Mouse (Mus musculus) heart, adult 8-10 months (tissue): Measurements from ENCODE around the gene Agrp. TPM values are rescaled to one million over a fixed set of nuclear protein-coding genes. Genes with fewer than 3 reads are reported as not detected.
A peak's percentile ranks its signal among the peaks of the same experiment; 100 is the strongest.

ENCODE experiments used
- DNase-seq: peaks from one replicate; pipeline ENCODE4 v3.0.0; 2022; ENCODE audit warnings: low spot score
- total RNA-seq, 4 experiments: library from RNA; stranded (reverse); gene quantifications; 2 replicates each; pipeline ENCODE4 v1.2.4; 2022

Agrp gene
- total RNA-seq: not detected

DNA sequence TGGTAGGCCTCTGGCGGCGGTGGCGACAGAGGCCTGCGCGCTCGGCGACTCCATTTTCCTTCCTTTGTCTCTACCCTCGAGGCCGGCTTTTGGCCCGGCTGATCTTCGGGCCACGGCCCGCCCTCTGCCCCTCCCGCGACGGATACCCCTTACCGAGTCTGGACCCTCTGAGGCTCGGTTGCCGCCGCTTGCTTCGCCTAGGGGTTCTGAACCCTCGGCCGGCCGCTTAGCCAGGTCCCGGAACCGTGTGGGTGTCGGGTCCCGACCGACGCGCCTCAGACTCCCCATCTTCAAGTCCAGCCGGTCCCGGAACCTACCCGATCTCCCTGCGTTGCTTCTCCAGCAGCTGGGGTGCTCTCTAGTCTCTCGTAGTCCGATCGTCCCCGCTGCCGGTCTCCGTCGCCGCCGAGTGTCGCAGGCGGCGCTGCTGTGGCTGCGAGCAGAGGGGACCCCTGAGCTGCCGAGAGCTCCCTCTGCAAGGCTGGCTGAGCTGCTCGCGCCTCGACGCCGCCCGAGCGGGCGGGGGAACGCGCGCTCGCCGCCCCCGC, at the start of gene Agrp:
TSS of gene Agrp (minus strand) at position 431 of the 548 bp plus-strand sequence.
- DNase-seq: peak; percentile 50

DNA sequence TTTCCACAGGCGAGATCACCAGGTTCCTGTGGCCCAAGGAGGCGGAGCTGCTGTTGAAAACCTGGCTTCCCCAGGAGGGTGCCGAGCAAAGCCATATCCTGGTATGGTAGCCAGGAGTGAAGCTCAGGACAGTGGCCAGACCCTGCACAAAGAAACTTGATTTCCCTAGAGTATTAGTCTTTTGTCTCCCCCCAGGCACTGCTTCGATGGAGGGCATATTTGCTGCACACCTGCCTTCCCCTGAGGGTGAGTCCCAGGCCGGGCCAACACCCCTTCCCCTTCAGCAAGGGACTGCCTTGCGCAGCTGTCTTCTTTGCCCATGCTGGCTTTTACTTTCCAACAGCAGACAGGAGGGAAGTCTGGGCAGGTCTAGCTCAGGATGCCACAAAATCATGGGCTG, 49.4 kb upstream of the Agrp start:
- no peak for DNase-seq

DNA sequence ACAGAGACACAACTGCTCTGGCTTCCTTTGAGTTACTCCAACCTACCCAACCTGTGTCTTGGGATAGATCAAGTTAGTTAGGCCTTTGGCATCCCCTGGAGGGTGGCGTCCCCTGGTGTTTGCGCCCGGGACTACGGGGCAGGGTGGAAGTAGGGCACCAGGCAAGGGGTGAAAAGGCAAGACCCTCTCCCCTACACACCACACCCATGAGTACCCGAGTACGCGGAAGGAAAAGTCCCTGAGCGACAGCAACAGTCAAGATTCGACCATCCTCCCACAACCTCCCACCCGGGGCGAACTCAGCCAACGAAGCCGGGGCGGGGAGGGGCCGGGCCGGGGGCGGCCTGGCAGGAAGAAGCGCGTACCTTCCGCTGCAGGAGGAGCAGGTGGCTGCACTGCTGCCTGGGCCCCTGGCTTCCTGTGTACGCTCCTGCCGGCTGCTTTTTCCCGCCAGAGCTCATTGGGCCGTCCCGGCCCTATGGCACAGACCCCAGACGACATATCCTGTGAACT, 48.7 kb upstream of the Agrp start, which contains the start of gene Carmil2:
TSS of gene Carmil2 (plus strand) at position 479 of the 513 bp plus-strand sequence.
- DNase-seq: peak; percentile 45

DNA sequence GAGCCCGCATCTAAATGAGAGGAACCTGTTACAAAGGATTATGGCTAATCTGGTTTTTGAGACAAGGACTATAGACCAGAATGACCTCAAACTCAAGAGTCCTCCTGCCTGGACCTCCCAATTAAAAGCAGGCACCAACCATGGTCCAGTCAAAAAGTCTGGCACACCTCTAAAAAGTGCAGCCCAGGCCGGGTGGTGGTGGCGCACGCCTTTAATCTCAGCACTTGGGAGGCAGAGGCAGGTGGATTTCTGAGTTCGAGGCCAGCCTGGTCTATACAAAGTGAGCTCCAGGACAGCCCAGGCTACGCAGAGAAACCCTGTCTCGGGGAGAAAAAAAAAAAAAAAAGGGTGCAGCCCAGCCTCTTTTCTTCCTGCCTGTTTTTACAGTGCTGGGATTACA, 48.1 kb upstream of the Agrp start:
- DNase-seq: no peak

DNA sequence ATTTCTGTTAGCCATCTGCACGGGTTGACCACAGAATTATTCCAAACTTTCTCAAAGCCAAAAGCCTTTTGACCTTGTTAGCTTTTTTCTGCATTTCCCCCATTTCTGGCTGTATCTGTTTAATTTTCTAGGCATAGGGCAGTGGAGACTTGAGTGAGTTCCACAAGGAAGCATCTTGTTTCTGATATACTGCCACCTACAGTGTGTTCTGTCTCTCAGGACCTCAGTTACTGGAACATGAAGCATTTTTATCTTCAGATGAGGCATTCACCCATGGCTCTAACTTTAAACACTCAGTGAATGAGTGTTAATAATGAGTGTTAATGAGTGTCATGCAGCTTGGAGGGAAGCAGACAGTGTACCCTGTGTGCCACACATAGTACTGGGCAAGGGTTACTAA, 40.7 kb upstream of the Agrp start:
- DNase-seq: no peak

DNA sequence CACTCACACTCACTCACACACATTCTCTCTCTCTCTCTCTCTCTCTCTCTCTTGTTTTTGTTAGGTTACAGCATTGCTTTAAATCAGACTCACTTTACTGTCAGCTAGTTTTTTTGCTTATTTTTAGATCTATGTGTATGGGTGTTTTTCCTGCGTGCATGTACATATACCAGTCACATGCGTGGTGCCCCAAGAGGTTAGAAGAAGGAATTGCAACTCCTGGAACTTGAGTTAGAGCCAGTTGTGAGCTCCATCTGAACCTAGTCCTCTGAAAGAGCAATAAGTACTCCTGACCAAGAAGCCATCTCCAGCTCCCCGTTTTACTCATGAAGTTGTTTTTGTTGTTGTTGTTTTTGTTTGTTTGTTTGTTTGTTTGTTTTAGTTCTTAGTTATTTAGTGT, 24.0 kb upstream of the Agrp start:
- no peak for DNase-seq

DNA sequence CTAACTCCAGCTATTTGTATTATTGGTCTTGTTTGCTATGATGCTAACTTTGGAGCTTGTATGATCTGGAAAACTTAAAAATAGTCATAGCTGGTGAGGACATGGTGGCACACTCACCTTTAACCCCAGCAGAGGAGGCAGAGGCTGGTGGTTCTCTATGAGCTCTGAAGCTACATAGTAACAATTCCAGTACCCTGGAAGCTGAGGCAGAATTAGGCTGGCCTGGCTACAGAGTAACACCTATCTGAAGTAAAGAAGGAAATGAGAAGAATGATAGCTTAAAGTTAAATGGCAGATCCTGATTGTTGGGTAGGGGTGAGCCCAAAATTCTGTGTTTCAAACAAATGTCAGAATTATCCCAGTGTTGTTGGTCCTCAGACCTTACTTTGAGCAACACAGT, 20.4 kb upstream of the Agrp start:
- DNase-seq: no peak

DNA sequence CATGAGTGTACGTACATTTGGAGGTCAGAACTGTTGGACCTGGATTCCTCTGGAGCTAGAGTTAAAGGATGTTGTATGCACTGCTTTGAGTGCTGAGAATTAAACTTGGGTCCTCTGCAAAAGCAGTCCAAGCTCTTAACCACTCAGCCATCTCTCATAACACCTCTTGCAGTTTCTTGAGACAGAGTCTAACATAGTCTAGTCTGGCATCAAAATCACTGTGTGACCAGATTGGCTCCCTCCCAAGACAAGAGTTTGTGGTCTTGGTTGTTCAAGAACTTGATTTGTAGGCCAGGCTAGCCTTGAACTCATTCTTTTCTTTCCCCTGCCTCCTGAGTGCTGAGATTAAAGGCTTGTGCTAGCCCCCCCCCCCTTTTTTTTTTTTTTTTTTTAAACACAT, 11.7 kb upstream of the Agrp start:
- DNase-seq: no peak

DNA sequence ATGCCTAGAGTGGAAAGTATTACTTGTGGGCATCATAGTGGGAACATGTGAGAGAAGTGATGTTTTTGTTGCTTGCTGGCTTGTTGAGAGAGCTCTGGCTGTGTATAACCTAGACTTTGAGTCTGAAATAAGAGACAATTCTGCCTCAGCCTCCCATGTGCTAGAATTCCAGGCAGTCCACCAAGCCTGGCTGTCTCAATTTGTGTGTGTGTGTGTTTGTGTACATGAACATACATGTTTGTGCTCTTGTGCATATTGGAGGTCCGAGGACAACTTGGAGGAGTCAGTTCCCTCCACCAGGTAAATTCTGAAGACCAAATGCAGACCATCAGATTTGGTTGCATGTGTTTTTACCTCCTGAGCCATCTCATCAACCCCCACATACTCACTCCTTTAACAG, 8.0 kb upstream of the Agrp start:
- no peak for DNase-seq

DNA sequence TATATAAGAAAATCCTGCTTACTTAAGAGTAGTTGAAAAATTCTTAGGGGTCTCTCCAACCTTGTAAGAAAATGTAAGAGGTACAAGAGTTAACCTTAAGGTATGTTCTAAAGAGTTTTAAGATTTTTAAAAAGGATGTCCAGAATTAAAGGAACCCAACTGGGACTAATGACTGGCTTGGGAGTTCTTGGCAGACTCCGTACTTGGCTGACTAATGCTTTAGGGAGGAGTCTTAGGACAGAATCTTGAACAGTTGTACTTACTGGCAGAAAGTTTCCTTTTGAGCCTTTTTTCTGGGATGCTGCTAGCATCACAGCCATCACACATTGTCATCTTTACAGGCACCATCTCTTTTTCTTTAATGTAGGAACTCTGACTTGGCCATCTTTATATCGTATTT, 3.3 kb upstream of the Agrp start:
- DNase-seq: no peak

DNA sequence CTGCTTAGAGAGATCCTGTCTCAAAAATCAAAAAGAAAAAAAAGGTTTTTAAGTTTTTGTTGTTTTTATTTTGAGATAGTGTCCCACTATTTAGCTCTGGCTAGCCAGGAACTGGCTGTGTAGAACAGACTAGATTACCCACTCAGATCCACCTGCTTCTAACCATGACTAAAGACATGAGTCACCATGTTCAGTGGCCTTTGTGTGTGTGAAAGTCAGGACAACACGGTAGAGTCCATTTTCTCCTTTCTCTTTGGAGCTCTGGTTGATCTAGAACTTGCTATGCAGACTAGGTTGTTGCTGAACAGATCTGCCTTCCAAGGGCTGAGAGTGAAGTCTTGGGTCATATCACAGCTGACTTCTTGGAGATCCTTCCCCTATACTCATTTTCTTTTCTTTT, 2.6 kb upstream of the Agrp start:
- no peak for DNase-seq

DNA sequence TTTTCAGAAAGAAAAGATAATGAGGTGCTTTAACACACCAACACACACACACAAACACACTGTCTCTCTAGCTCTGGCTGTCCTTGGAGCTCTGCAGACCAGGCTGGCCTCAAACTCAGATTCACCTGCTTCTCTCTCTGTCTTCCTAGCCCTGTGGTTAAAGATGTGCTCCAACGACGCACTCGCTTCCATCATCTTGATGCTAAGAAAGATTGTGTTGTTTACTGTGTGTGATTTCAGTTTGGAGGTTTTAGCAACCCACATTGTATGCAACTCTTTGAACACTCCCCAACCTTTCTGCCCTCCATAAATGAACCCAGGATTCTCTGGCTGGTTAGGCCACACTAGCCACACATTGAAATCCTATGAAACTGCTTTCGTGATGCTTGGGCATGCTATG, 1.3 kb upstream of the Agrp start:
- no peak for DNase-seq

DNA sequence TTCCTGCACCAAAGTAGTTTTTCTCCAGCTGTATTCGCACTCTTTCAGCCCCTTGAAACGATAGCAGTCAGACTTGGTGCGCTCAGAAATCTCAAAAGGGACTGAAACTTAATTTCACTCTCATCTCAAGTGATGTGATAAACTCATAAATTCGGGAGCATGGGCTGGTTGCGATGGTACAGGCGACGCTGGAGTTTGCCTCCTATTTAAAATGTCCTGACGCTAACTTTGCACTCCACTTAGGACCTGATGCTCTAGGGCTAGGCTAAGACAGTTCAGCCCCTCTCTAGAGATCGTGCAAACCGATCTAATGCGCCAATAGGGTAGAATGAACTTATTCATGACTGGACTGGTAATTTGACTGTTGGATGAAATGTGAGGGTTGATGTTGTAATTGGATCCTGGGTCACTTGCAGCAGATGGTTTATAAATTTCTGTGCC, 428 bp upstream of the Agrp start:
- no peak for DNase-seq

DNA sequence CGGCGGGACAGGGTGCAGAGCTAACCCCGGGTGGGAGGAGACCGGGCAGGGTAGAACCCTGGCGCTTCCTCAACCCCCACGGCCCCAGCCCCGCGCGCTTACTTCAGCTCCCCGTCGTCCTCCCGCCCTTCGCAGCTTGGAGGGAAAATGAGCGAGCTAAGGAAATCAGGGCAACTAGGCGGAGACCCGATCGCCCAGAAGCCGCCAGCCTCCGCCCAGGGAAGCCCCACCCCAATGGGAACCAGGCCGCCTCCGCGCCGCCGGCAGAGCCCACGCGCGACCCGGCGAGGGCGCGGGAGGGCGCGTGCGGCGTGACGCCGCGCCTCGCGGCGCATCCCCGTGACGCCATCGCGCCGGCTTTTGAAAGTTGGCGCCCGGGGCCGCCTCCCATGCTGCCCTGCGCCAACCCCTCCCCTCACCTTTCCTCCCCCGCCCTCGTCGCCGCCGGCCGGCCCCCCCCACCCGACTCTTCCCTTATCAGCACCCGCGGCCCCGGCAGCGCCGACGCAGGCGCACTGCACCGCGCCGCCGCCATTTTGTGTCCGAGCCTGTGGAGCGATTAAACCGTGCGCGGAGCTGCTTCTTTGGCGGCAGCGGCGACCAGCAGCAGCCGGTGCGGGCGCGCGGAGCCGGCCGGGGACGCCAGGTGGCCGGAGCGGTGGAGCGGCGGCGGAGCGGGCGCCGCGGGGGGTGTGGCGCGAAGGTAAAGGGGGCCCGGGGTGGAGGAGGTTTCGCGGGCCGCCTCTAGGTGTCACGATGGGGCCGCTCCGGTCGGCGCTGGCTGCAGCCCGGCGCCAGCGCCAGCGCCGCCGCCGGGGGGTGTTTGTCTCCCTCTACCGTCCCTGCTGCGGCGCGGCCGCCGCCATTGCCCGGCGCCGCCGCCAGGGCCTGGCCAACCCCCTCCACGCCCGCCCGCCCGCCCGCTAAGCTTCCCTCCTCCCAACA, 903 bp downstream of the Agrp start, which contains the start of gene Ctcf:
TSS of gene Ctcf (plus strand) at position 551 of the 945 bp plus-strand sequence.
- DNase-seq: peak; percentile 85

DNA sequence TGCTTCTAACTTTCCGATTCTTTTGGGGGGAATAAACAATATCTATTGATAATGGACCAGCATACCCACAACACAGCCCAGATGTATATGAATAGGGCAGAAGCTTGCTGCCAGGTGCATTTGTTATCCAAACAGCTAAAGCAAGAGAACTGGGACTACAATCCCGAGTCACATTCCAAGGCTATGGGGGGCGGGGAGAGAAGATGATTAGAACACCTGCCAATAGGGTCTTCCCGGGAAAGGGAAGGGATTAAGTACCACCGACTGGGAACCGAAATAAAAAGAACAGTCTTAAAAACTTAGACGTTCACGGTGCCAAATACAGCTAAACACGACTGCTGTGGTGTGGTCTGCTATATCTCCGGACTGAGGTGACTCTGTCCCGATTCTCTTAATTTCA, 1.7 kb downstream of the Agrp start:
- no peak for DNase-seq

DNA sequence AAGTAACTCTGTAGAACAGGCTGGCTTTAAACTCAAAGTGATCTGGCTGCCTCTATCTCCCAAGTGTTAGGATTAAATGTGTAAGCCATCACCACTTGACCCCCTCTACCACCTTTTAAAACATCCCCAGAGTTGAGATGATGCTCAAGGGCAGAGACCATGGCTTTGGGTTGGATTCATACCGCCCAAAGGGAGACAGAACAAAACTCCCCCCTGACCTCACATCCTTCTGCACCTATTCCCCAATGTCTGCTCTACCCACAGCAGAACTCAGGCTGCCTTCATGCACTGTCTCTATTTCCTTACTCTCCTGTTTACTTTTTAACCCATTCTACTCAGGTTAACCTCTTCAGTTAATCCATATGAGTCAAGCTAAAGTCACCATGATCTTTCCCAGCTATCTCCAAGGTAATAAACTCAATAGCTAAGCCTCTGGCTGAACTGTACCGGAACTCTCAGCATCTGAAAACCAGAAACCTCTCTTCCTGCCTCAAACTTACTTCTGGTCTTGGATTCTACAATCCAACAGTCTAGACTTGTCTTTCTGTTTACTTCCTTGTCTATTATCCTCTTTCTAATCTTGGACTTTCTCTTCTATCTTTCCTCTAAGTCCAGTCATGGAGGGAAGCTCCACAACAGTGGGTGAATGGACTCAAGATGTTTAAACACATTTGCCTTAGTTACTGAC, 2.3 kb downstream of the Agrp start:
- no peak for DNase-seq

DNA sequence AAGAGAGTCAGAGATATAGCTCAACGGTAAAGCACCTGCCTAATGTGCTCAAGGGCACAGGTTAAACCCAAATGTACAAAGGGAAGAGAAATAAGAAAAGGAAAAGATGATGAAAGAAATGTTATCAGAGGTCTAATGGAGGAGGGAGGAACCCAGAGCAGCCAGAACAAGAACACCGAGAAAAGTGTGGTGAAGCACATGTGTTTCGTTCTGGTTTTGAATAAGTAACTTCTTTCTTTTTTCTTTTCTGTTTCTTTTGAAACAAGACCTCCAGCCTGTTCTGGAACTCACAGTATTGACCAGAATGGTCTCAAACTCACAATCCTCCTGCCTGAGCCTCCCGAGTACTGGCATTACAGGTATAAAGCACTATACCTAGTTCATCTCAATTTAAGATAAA, 7.9 kb downstream of the Agrp start:
- no peak for DNase-seq

DNA sequence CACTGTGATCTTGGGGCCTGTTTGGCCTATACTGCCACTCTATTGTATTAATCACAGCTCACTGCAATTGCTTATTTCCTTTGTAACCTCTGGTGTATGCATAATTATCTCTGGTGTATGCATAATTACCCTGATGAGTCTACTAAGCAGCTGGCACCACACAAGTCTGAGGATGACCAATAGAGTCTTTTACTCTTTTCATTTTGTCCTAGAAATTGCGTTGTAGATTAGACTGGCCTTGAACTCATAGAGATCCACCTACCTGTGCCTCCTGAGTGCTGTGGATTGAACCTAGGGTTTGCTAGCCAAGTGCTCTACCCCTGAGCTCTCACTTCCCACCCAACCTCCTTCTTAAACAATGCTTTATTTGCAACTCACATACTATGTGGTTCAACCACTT, 11.1 kb downstream of the Agrp start:
- DNase-seq: no peak

DNA sequence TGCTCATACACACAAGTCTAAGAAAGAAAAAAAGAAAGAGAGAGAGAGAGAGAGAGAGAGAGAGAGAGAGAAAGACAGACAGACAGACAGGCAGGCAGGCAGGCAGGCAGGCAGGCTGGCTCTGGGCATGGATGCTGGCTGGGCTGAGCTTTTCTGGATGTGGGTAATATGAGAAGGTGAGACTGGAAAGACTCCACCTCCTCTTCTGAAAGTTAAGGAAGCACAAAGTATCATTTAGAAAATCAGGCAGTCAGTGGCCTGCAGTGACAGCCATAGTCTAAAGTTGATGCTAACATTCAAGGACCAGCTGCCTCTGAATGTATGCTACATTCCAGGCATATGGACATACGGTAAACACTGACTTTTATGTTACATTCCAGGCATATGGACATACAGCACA, 12.4 kb downstream of the Agrp start:
- no peak for DNase-seq

DNA sequence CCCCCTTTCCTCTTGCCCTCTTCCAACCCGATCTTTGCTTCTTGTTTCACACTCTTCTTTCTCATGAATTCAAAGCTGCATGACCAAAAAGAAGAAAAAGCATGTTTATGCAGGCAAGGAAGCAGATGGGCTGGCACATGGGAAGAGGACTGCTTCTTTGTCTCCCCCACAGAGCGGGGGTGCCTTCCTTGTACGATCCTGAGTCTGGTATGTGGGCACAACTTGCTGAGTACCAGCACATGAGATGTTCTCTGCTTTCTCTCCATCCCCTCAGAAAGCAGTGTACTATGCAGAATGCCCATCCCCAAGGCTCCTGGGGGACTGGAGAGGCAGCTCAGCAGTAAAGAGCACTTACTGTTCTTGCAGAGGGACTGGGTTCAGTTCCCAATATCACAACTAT, 12.8 kb downstream of the Agrp start:
- no peak for DNase-seq

DNA sequence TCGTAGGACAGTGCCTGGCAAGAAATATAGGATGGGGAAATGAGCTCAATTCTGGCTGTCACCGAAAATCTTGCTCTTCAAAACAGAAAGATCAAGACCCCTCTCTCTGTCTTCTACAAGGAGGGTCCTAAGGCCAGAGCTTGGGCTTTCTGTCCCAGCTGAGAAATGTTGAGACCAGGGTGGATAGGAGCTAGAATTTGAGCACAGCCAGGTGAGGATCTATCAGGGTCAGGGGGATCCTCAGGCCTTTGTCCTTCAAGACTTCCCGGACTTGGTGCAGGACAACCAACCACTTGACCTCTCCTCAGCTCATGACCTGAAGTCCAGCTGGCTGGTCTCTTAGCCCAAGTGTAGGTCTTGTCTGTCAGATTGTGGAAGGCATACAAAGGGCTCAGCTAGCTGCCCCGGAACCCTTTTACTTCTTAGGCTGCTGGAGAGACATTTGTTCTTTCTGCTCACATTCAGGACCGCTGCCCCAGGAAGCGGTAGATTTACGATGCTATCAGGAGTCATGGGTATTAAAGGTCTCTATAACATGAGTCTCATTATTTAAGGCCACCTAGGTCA, 13.4 kb downstream of the Agrp start:
- DNase-seq: no peak

DNA sequence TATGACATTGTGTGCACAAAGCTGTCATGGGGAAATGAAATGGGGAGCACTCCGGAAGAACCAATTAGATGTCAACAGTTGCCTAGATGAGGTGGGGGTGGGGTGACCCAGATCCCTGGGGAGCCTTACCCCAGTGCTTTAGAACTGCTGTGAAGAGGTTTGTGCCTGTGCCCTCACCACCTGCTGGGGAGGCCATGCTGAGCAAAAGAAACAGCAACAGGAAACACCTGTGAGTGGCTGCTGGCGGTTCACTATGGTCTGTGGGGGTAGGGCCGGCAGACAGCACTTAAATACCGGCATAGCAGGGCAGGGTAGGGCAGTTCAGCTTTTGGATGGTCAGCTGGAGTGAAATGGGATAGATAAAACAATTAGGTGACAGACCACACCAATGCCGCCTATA, 14.1 kb downstream of the Agrp start:
- no peak for DNase-seq
